Mouse (Mus musculus) limb, embryonic 11.5 days (tissue): ENCODE data around the gene Fbp1. TPM values are rescaled to one million over a fixed set of nuclear protein-coding genes. Genes with fewer than 3 reads are reported as not detected.
"Not testable (repeated sequence)": the region's sequence is repeated elsewhere in the genome, so short reads cannot be mapped to it uniquely, and the experiment has no call there.

Source experiments
- ATAC-seq: fragments of 200-750 bp; cut with Nextera tagmentation; 2 replicates; pipeline ENCODE4 v1.8.0; 2017; ENCODE audit warnings: low read depth; ENCODE audit not compliant: insufficient number of reproducible peaks, low FRiP score, low TSS enrichment
- DNase-seq: peaks from one replicate; pipeline ENCODE4 v3.0.0-alpha.2; 2015; ENCODE audit warnings: low spot score
- H3K27ac ChIP-seq: fragments of 300-500 bp; sonication (generic); replicated peaks from 2 replicates; pipeline ENCODE4 v1.5.1; 2014; ENCODE audit warnings: low read depth, mild to moderate bottlenecking, low read length
- H3K27me3 ChIP-seq: fragments of 300-500 bp; sonication (generic); 2 replicates; pipeline ENCODE4 v1.6.1; 2014; ENCODE audit warnings: mild to moderate bottlenecking, low read length, mixed read lengths; ENCODE audit not compliant: control insufficient read depth, insufficient read depth
- H3K36me3 ChIP-seq: fragments of 300-500 bp; sonication (generic); 2 replicates; pipeline ENCODE4 v1.6.1; 2014; ENCODE audit warnings: mild to moderate bottlenecking, low read length, moderate library complexity, mixed read lengths; ENCODE audit not compliant: control insufficient read depth, insufficient read depth
- H3K4me1 ChIP-seq: fragments of 300-500 bp; sonication (generic); 2 replicates; pipeline ENCODE4 v1.6.1; 2014; ENCODE audit warnings: low read length, mixed read lengths; ENCODE audit not compliant: control insufficient read depth, insufficient read depth
- H3K4me2 ChIP-seq: fragments of 300-500 bp; sonication (generic); 2 replicates; pipeline ENCODE4 v1.6.1; 2014; ENCODE audit warnings: low read depth, mild to moderate bottlenecking, moderate library complexity; ENCODE audit not compliant: severe bottlenecking
- H3K4me3 ChIP-seq: fragments of 300-500 bp; sonication (generic); 2 replicates; pipeline ENCODE4 v1.5.1; 2014; ENCODE audit warnings: low read depth, low read length
- H3K9ac ChIP-seq: fragments of 300-500 bp; sonication (generic); 2 replicates; pipeline ENCODE4 v1.6.1; 2014; ENCODE audit warnings: mild to moderate bottlenecking, low read length
- H3K9me3 ChIP-seq: fragments of 300-500 bp; sonication (generic); 2 replicates; pipeline ENCODE4 v1.6.1; 2016; ENCODE audit warnings: low read length; ENCODE audit not compliant: control insufficient read depth
- WGBS: fragments of 180-500 bp; shearing (Covaris S2); extraction: QIAGEN DNeasy Blood & Tissue Kit; methylation state at CpG from one replicate; pipeline ENCODE4 v1.1.7; 2014; 5-methylcytosine and 5-hydroxymethylcytosine counted together
- polyA plus RNA-seq: library from polyadenylated mRNA; unstranded; fragments of >200 nt; fragmentation: Nextera tagmentation; extraction: Ambion mirVana; gene quantifications from 2 replicates; pipeline ENCODE4 v1.2.1, GENCODE M21; 2014

Fbp1 gene
- polyA plus RNA-seq, 1 experiment from 2014 or later = 0.13 TPM

- Histone ChIP-seq H3K9me3 (no peaks in the 10 kb centered on the region; the same call in 1 of the 2 replicates), H3K9ac (no peak overlapping the region), H3K27ac (no peak overlapping the region), H3K27me3 (no peaks in the 10 kb centered on the region), H3K4me3 (peak overlapping the region; percentile 20; the same call in 1 of the 2 replicates), H3K36me3 (no peaks in the 10 kb centered on the region), H3K4me1 (no peaks in the 10 kb centered on the region), H3K4me2 (peak overlapping the region; percentile 35; the same call in 1 of the 2 replicates)
- ATAC-seq = peak; percentile 49; the same call in 1 of the 2 replicates
- no peak for DNase-seq
- 35% methylated on average over 25 of the region's 25 CpGs for WGBS
Observed at GRCm38 (mm10) chr13:62855396-62856304, 32.4 kb downstream of the Fbp1 start.

GRCm38 (mm10) chr13:62854666-62855065 is 33.4 kb downstream of the Fbp1 start:
- H3K4me3 ChIP-seq = no peak overlapping the region
- 9% methylated on average over 15 of the region's 15 CpGs for WGBS
- H3K9ac ChIP-seq = no peak overlapping the region; the same call in 1 of the 2 replicates
- H3K4me1 ChIP-seq = no peaks in the 10 kb centered on the region
- H3K36me3 ChIP-seq = no peaks in the 10 kb centered on the region
- no peak for ATAC-seq
- H3K9me3 ChIP-seq = no peaks in the 10 kb centered on the region; the same call in 1 of the 2 replicates
- H3K27ac ChIP-seq = no peak overlapping the region
- peak; percentile 84 for DNase-seq
- H3K27me3 ChIP-seq = no peaks in the 10 kb centered on the region
- no peak overlapping the region for H3K4me2 ChIP-seq

DNA sequence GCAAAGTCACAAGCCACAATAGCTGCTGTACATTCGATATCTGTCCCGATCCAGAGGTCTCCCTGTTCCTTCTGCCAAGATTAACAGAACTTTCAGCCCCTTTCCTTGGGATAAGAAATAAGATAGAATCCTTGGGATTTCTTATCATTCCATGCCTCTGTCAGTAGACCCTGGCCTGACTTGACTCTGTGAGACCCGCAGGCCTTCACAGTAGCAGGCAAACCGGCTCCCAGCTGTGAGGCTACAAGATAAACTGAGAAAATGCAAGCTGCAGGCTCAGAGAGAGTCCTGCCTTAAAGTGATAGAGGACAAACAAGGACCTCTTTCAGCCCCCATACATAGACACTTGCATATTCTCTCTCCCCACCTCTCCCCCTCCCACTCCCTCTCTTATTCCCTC is 54.7 kb downstream of the Fbp1 start:
- Histone ChIP-seq H3K9me3 (no peaks in the 10 kb centered on the region), H3K27ac (no peak overlapping the region), H3K4me3 (no peak overlapping the region), H3K27me3 (no peaks in the 10 kb centered on the region), H3K9ac (no peak overlapping the region), H3K36me3 (no peaks in the 10 kb centered on the region), H3K4me2 (no peak overlapping the region), H3K4me1 (no peaks in the 10 kb centered on the region)
- ATAC-seq = no peak
- DNase-seq = no peak
- WGBS = 45% methylated on average over 4 of the region's 4 CpGs

GRCm38 (mm10) chr13:62832239-62832638 is 55.8 kb downstream of the Fbp1 start:
- Histone ChIP-seq H3K27me3 (no peaks in the 10 kb centered on the region), H3K4me1 (no peaks in the 10 kb centered on the region), H3K9ac (no peak overlapping the region), H3K9me3 (no peaks in the 10 kb centered on the region), H3K27ac (no peak overlapping the region), H3K4me3 (no peak overlapping the region), H3K4me2 (no peak overlapping the region), H3K36me3 (no peaks in the 10 kb centered on the region)
- DNase-seq (no peak), ATAC-seq (no peak)
- 82% methylated on average over 2 of the region's 2 CpGs for WGBS

- H3K4me2 ChIP-seq, H3K9me3 ChIP-seq, ATAC-seq, H3K27ac ChIP-seq, H3K4me1 ChIP-seq, H3K27me3 ChIP-seq, H3K9ac ChIP-seq, DNase-seq, H3K4me3 ChIP-seq, H3K36me3 ChIP-seq: not testable (repeated sequence)
- WGBS = 91% methylated on average over 3 of the region's 3 CpGs
Observed at GRCm38 (mm10) chr13:62815705-62816104, 72.4 kb downstream of the Fbp1 start.

Other genes starting within 250 kb of the Fbp1 start
- 38.5 and 40.5 TPM in 2 replicates for gene Platr25, start 127.6 kb downstream of the Fbp1 start, polyA plus RNA-seq
- gene Gm5141, start 102.5 kb downstream of the Fbp1 start, polyA plus RNA-seq = 13.6 and 14.7 TPM in 2 replicates
- 0.15 and 0.96 TPM in 2 replicates for gene Fbp2, start 29.9 kb downstream of the Fbp1 start, polyA plus RNA-seq
- gene 2010111I01Rik, start 76.6 kb upstream of the Fbp1 start, polyA plus RNA-seq = 132 and 134 TPM in 2 replicates